Mouse (Mus musculus): ENCODE data around the gene Srpk2. TPM values are rescaled to one million over a fixed set of nuclear protein-coding genes. Genes with fewer than 3 reads are reported as not detected.
"Not testable (repeated sequence)": the region's sequence is repeated elsewhere in the genome, so short reads cannot be mapped to it uniquely, and the experiment has no call there.

The Srpk2 gene
- polyA plus RNA-seq, 1 experiment from 2014 or later: 71.8 TPM

- ATAC-seq (ENCODE audit: low FRiP score): no peak
- 68% methylated on average over 5 of the region's 5 CpGs for WGBS
- Histone ChIP-seq H3K27ac (no peak overlapping the region), H3K4me1 (no peaks in the 10 kb centered on the region), H3K36me3 (no peaks in the 10 kb centered on the region), H3K4me3 (no peak overlapping the region), H3K4me2 (replicated peaks) (no peak overlapping the region), H3K27me3 (no peaks in the 10 kb centered on the region), H3K9me3 (replicated peaks) (no peaks in the 10 kb centered on the region), H3K9ac (no peak overlapping the region)
Measured at GRCm38 (mm10) chr5:23658017-23658416, 26.4 kb downstream of the Srpk2 start.

GRCm38 (mm10) chr5:23656590-23656989, 27.8 kb downstream of the Srpk2 start:
- Histone ChIP-seq H3K36me3 (no peaks in the 10 kb centered on the region), H3K4me1 (no peaks in the 10 kb centered on the region), H3K4me2 (replicated peaks) (no peak overlapping the region), H3K27me3 (no peaks in the 10 kb centered on the region), H3K27ac (no peak overlapping the region), H3K9me3 (replicated peaks) (no peaks in the 10 kb centered on the region), H3K4me3 (no peak overlapping the region), H3K9ac (no peak overlapping the region)
- no peak for ATAC-seq (ENCODE audit: low FRiP score)
- WGBS: 95% methylated on average over 4 of the region's 4 CpGs

GRCm38 (mm10) chr5:23655030-23655429, 29.4 kb downstream of the Srpk2 start:
- H3K27me3 ChIP-seq: no peaks in the 10 kb centered on the region
- no peaks in the 10 kb centered on the region for H3K9me3 ChIP-seq (replicated peaks)
- no peak for ATAC-seq (ENCODE audit: low FRiP score)
- H3K4me2 ChIP-seq (replicated peaks): no peak overlapping the region
- no peaks in the 10 kb centered on the region for H3K36me3 ChIP-seq
- no peak overlapping the region for H3K27ac ChIP-seq
- 78% methylated on average over 1 of the region's 1 CpGs for WGBS
- no peak overlapping the region for H3K9ac ChIP-seq
- H3K4me1 ChIP-seq: no peaks in the 10 kb centered on the region
- no peak overlapping the region for H3K4me3 ChIP-seq

GRCm38 (mm10) chr5:23652326-23652725, 32.1 kb downstream of the Srpk2 start:
- H3K27ac ChIP-seq: no peak overlapping the region
- WGBS: 74% methylated on average over 7 of the region's 7 CpGs
- no peak for ATAC-seq (ENCODE audit: low FRiP score)

GRCm38 (mm10) chr5:23651786-23652185, 32.6 kb downstream of the Srpk2 start:
- no peak for ATAC-seq (ENCODE audit: low FRiP score)
- no peak overlapping the region for H3K27ac ChIP-seq
- H3K27me3 ChIP-seq: no peaks in the 10 kb centered on the region
- no peaks in the 10 kb centered on the region for H3K4me1 ChIP-seq
- 90% methylated on average over 3 of the region's 3 CpGs for WGBS
- H3K4me2 ChIP-seq (replicated peaks): no peak overlapping the region
- no peaks in the 10 kb centered on the region for H3K36me3 ChIP-seq
- no peaks in the 10 kb centered on the region for H3K9me3 ChIP-seq (replicated peaks)
- H3K9ac ChIP-seq: no peak overlapping the region
- no peak overlapping the region for H3K4me3 ChIP-seq

More at GRCm38 (mm10) chr5:23652326-23652725, 32.1 kb downstream of the Srpk2 start:
- Histone ChIP-seq H3K4me1 (no peaks in the 10 kb centered on the region), H3K9ac (no peak overlapping the region), H3K4me3 (no peak overlapping the region), H3K9me3 (replicated peaks) (no peaks in the 10 kb centered on the region), H3K4me2 (replicated peaks) (no peak overlapping the region), H3K36me3 (no peaks in the 10 kb centered on the region), H3K27me3 (no peaks in the 10 kb centered on the region)

- no peaks in the 10 kb centered on the region for H3K36me3 ChIP-seq
Measured at GRCm38 (mm10) chr5:23650504-23650903, 33.9 kb downstream of the Srpk2 start.

GRCm38 (mm10) chr5:23649246-23649645, 35.2 kb downstream of the Srpk2 start:
- Histone ChIP-seq H3K4me3 (no peak overlapping the region), H3K9me3 (replicated peaks) (no peaks in the 10 kb centered on the region), H3K27ac (no peak overlapping the region), H3K9ac (no peak overlapping the region), H3K27me3 (no peaks in the 10 kb centered on the region), H3K4me2 (replicated peaks) (no peak overlapping the region), H3K4me1 (no peaks in the 10 kb centered on the region), H3K36me3 (no peaks in the 10 kb centered on the region)
- 95% methylated on average over 2 of the region's 2 CpGs for WGBS
- no peak for ATAC-seq (ENCODE audit: low FRiP score)

More at GRCm38 (mm10) chr5:23650504-23650903, 33.9 kb downstream of the Srpk2 start:
- H3K9ac ChIP-seq: no peak overlapping the region
- no peak overlapping the region for H3K27ac ChIP-seq
- no peak for ATAC-seq (ENCODE audit: low FRiP score)
- H3K4me1 ChIP-seq: no peaks in the 10 kb centered on the region
- no peaks in the 10 kb centered on the region for H3K9me3 ChIP-seq (replicated peaks)
- H3K4me2 ChIP-seq (replicated peaks): no peak overlapping the region
- no peaks in the 10 kb centered on the region for H3K27me3 ChIP-seq
- 86% methylated on average over 3 of the region's 3 CpGs for WGBS
- H3K4me3 ChIP-seq: no peak overlapping the region

GRCm38 (mm10) chr5:23645671-23646070, 38.7 kb downstream of the Srpk2 start:
- no peak overlapping the region for H3K9ac ChIP-seq
- H3K9me3 ChIP-seq (replicated peaks): no peaks in the 10 kb centered on the region
- no peaks in the 10 kb centered on the region for H3K4me1 ChIP-seq
- no peak for ATAC-seq (ENCODE audit: low FRiP score)
- H3K4me3 ChIP-seq: no peak overlapping the region
- no peaks in the 10 kb centered on the region for H3K36me3 ChIP-seq
- no peak overlapping the region for H3K4me2 ChIP-seq (replicated peaks)
- WGBS: 88% methylated on average over 3 of the region's 3 CpGs
- no peaks in the 10 kb centered on the region for H3K27me3 ChIP-seq
- H3K27ac ChIP-seq: no peak overlapping the region

GRCm38 (mm10) chr5:23639193-23639592, 45.2 kb downstream of the Srpk2 start:
- H3K27me3 ChIP-seq, H3K36me3 ChIP-seq: not testable (repeated sequence)

GRCm38 (mm10) chr5:23638023-23638422, 46.4 kb downstream of the Srpk2 start:
- WGBS: 81% methylated on average over 4 of the region's 4 CpGs
- H3K4me1 ChIP-seq: no peaks in the 10 kb centered on the region
- H3K9ac ChIP-seq: no peak overlapping the region
- H3K36me3 ChIP-seq: no peaks in the 10 kb centered on the region
- H3K9me3 ChIP-seq (replicated peaks): no peaks in the 10 kb centered on the region
- no peaks in the 10 kb centered on the region for H3K27me3 ChIP-seq
- no peak overlapping the region for H3K27ac ChIP-seq
- no peak overlapping the region for H3K4me3 ChIP-seq
- no peak for ATAC-seq (ENCODE audit: low FRiP score)
- H3K4me2 ChIP-seq (replicated peaks): no peak overlapping the region

More at GRCm38 (mm10) chr5:23639193-23639592, 45.2 kb downstream of the Srpk2 start:
- H3K27ac ChIP-seq; H3K4me1 ChIP-seq; H3K4me3 ChIP-seq; ATAC-seq (ENCODE audit: low FRiP score); H3K9ac ChIP-seq; H3K9me3 ChIP-seq (replicated peaks); H3K4me2 ChIP-seq (replicated peaks): not testable (repeated sequence)

- H3K9ac ChIP-seq: no peak overlapping the region
- 95% methylated on average over 8 of the region's 8 CpGs for WGBS
- H3K4me2 ChIP-seq (replicated peaks): no peak overlapping the region
- H3K36me3 ChIP-seq: no peaks in the 10 kb centered on the region
- H3K4me3 ChIP-seq: no peak overlapping the region
- no peaks in the 10 kb centered on the region for H3K27me3 ChIP-seq
- no peaks in the 10 kb centered on the region for H3K9me3 ChIP-seq (replicated peaks)
- no peaks in the 10 kb centered on the region for H3K4me1 ChIP-seq
- no peak overlapping the region for H3K27ac ChIP-seq
- no peak for ATAC-seq (ENCODE audit: low FRiP score)
Measured at GRCm38 (mm10) chr5:23637337-23637736, 47.1 kb downstream of the Srpk2 start.

GRCm38 (mm10) chr5:23631490-23631889, 52.9 kb downstream of the Srpk2 start:
- WGBS: 75% methylated on average over 1 of the region's 1 CpGs
- no peaks in the 10 kb centered on the region for H3K36me3 ChIP-seq

GRCm38 (mm10) chr5:23627221-23627620, 57.2 kb downstream of the Srpk2 start:
- no peak overlapping the region for H3K27ac ChIP-seq
- H3K9me3 ChIP-seq (replicated peaks): no peaks in the 10 kb centered on the region
- H3K4me1 ChIP-seq: no peaks in the 10 kb centered on the region
- no peak overlapping the region for H3K9ac ChIP-seq
- WGBS: 84% methylated on average over 5 of the region's 5 CpGs
- no peaks in the 10 kb centered on the region for H3K27me3 ChIP-seq
- no peak overlapping the region for H3K4me2 ChIP-seq (replicated peaks)
- H3K36me3 ChIP-seq: no peaks in the 10 kb centered on the region
- H3K4me3 ChIP-seq: no peak overlapping the region
- ATAC-seq (ENCODE audit: low FRiP score): no peak

More at GRCm38 (mm10) chr5:23631490-23631889, 52.9 kb downstream of the Srpk2 start:
- H3K9ac ChIP-seq: no peak overlapping the region
- H3K4me3 ChIP-seq: no peak overlapping the region
- H3K27ac ChIP-seq: no peak overlapping the region
- no peaks in the 10 kb centered on the region for H3K4me1 ChIP-seq
- H3K4me2 ChIP-seq (replicated peaks): no peak overlapping the region
- no peaks in the 10 kb centered on the region for H3K9me3 ChIP-seq (replicated peaks)
- no peaks in the 10 kb centered on the region for H3K27me3 ChIP-seq
- no peak for ATAC-seq (ENCODE audit: low FRiP score)

All from hindbrain, embryonic 12.5 days (tissue).